Mouse (Mus musculus): ENCODE data around the gene Creld2.

DNA sequence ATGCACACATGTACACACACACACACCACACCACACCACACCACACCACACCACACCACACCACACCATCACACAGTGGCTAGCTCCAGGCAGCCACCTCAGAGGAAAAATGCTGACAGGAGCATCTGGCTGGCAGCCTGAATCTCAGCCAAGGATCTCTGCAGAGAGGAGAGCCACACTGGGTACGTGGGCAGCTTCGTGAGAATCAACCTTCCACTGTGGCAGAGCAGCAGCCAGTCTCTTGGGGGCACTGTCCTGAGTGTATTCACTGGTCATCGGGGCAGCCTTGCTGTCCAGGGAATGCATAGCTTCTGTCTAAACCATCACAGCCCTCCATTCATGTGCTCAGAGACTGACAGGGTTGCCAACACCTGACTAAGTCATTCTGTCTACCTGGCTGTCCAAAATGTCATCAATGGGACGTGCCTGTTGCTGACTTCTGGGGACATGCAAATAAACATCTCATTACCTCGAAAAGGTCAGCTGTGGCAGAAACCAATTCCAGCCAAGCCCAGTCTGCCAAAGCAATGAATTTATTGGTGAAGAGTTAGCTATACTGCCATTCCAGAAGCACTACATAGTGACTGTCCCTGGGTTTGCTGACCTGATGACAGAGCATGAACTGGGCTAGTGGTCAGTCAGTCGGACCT, 10.5 kb downstream of the Creld2 start:
- TF ChIP-seq POLR2A (IDR thresholded peaks at IDR 0.05; ENCODE audit: borderline replicate concordance, extremely low read depth, low read depth, low read length) (peak; percentile 12; the same call in 1 of the 2 replicates), CTCF (IDR thresholded peaks at IDR 0.05; ENCODE audit: insufficient read depth, low read length) (no peak)
